Mouse (Mus musculus) frontal cortex, postnatal 14 days (tissue): ENCODE data around the gene Foxo3.
A peak's percentile ranks its signal among the peaks of the same experiment; 100 is the strongest.

Source experiments
- DNase-seq, 2 experiments: peaks; one replicate each; pipeline ENCODE4 v3.0.0; 2022; ENCODE audit warnings: low spot score in 2 of 2

Gene Foxo3

GRCm38 (mm10) chr10:42276507-42277345 is at the start of gene Foxo3:
TSS of gene Foxo3 (minus strand) at chr10:42276755.
- DNase-seq: peak; percentile 81 to 82

GRCm38 (mm10) chr10:42325305-42325704 is 48.8 kb upstream of the Foxo3 start:
- no peak for DNase-seq

- DNase-seq: no peak
Observed at GRCm38 (mm10) chr10:42323978-42324377, 47.4 kb upstream of the Foxo3 start.

- DNase-seq: no peak
Observed at GRCm38 (mm10) chr10:42313222-42313786, 36.7 kb upstream of the Foxo3 start.

GRCm38 (mm10) chr10:42312557-42312956 is 36.0 kb upstream of the Foxo3 start:
- DNase-seq: no peak

GRCm38 (mm10) chr10:42308687-42308987 is 32.1 kb upstream of the Foxo3 start:
- DNase-seq: no peak

- peak; percentile 64 to 85 for DNase-seq
Observed at GRCm38 (mm10) chr10:42307980-42308686, 31.6 kb upstream of the Foxo3 start.

GRCm38 (mm10) chr10:42306422-42306821 is 29.9 kb upstream of the Foxo3 start:
- no peak for DNase-seq

- DNase-seq: no peak
Observed at GRCm38 (mm10) chr10:42300805-42301204, 24.2 kb upstream of the Foxo3 start.

GRCm38 (mm10) chr10:42299967-42300366 is 23.4 kb upstream of the Foxo3 start:
- DNase-seq: no peak

- DNase-seq: no peak
Observed at GRCm38 (mm10) chr10:42299426-42299825, 22.9 kb upstream of the Foxo3 start.

- no peak for DNase-seq
Observed at GRCm38 (mm10) chr10:42297954-42298353, 21.4 kb upstream of the Foxo3 start.

GRCm38 (mm10) chr10:42297109-42297508 is 20.6 kb upstream of the Foxo3 start:
- no peak for DNase-seq

GRCm38 (mm10) chr10:42296559-42296958 is 20.0 kb upstream of the Foxo3 start:
- no peak for DNase-seq

- DNase-seq: no peak
Observed at GRCm38 (mm10) chr10:42295028-42295427, 18.5 kb upstream of the Foxo3 start.

- no peak for DNase-seq
Observed at GRCm38 (mm10) chr10:42294392-42294791, 17.8 kb upstream of the Foxo3 start.

- no peak for DNase-seq
Observed at GRCm38 (mm10) chr10:42293877-42294276, 17.3 kb upstream of the Foxo3 start.

- DNase-seq: no peak
Observed at GRCm38 (mm10) chr10:42291360-42291759, 14.8 kb upstream of the Foxo3 start.

- DNase-seq: no peak
Observed at GRCm38 (mm10) chr10:42287666-42288065, 11.1 kb upstream of the Foxo3 start.

GRCm38 (mm10) chr10:42278307-42278850 is 1.8 kb upstream of the Foxo3 start:
- no peak for DNase-seq

GRCm38 (mm10) chr10:42277476-42278306 is 1.1 kb upstream of the Foxo3 start:
- peak; percentile 97 to 98 for DNase-seq
